Mouse (Mus musculus): Measurements from ENCODE around the gene Nyap2. TPM values are rescaled to one million over a fixed set of nuclear protein-coding genes. Genes with fewer than 3 reads are reported as not detected.
A peak's percentile ranks its signal among the peaks of the same experiment; 100 is the strongest.

The Nyap2 gene
- polyA plus RNA-seq, 1 experiment from 2014 or later: 0.19 TPM

GRCm38 (mm10) chr1:81301661-81302060, 224.9 kb downstream of the Nyap2 start:
- no peak overlapping the region for H3K27ac ChIP-seq (replicated peaks)
- no peak for TF ChIP-seq EP300 (optimal IDR thresholded peaks at IDR 0.05)
- peak; percentile 69 for TF ChIP-seq CTCF (IDR thresholded peaks at IDR 0.05; ENCODE audit: low read depth)
- DNase-seq (ENCODE audit: low spot score) (peak; percentile 19), ATAC-seq (ENCODE audit: low FRiP score, low TSS enrichment) (no peak)
- H3K4me2 ChIP-seq (replicated peaks; ENCODE audit: low read depth): no peak overlapping the region
- no peaks in the 10 kb centered on the region for H3K36me3 ChIP-seq (ENCODE audit: control insufficient read depth, insufficient read depth, low read length)
- no peaks in the 10 kb centered on the region for H3K9me3 ChIP-seq (ENCODE audit: control insufficient read depth, low read length)
- no peaks in the 10 kb centered on the region for H3K27me3 ChIP-seq (ENCODE audit: control insufficient read depth, insufficient read depth, low read length)
- no peaks in the 10 kb centered on the region for H3K4me1 ChIP-seq (replicated peaks; ENCODE audit: control insufficient read depth, insufficient read depth)
- 10% methylated on average over 2 of the region's 2 CpGs for WGBS
- H3K4me3 ChIP-seq (ENCODE audit: low read depth, low read length): no peak overlapping the region
- H3K9ac ChIP-seq (ENCODE audit: low read length): no peak overlapping the region

DNA sequence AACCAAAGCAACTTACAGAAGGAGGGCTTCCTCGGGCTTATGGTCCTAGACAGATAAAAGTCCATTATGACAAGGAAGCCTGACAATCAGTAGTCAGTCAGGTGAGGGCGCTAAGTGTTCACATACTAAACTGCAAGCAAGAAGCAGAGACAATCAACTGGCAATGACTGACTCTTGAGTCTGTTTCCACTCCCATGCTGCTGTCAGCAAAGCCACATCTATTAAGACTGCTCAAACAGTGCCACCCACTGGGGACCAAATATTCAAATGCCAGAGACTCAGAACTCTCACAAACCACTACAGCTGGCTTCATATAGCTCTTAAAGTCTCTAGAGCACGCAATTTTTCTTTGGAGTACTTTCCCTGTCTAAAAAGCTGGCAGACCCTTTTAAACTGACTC, 226.6 kb downstream of the Nyap2 start:
- Histone ChIP-seq H3K4me1 (replicated peaks; ENCODE audit: control insufficient read depth, insufficient read depth) (no peaks in the 10 kb centered on the region), H3K36me3 (ENCODE audit: control insufficient read depth, insufficient read depth, low read length) (no peaks in the 10 kb centered on the region), H3K4me3 (ENCODE audit: low read depth, low read length) (no peak overlapping the region), H3K27ac (replicated peaks) (no peak overlapping the region), H3K9ac (ENCODE audit: low read length) (no peak overlapping the region), H3K4me2 (replicated peaks; ENCODE audit: low read depth) (no peak overlapping the region), H3K27me3 (ENCODE audit: control insufficient read depth, insufficient read depth, low read length) (no peaks in the 10 kb centered on the region), H3K9me3 (ENCODE audit: control insufficient read depth, low read length) (no peaks in the 10 kb centered on the region)
- 58% methylated on average over 3 of the region's 3 CpGs for WGBS
- DNase-seq (ENCODE audit: low spot score) (no peak), ATAC-seq (ENCODE audit: low FRiP score, low TSS enrichment) (no peak)
- TF ChIP-seq CTCF (IDR thresholded peaks at IDR 0.05; ENCODE audit: low read depth) (peak; percentile 22), EP300 (optimal IDR thresholded peaks at IDR 0.05) (no peak)

- TF ChIP-seq CTCF (IDR thresholded peaks at IDR 0.05; ENCODE audit: low read depth) (peak; percentile 53), EP300 (optimal IDR thresholded peaks at IDR 0.05) (no peak)
- no peaks in the 10 kb centered on the region for H3K36me3 ChIP-seq (ENCODE audit: control insufficient read depth, insufficient read depth, low read length)
- no peak overlapping the region for H3K4me2 ChIP-seq (replicated peaks; ENCODE audit: low read depth)
- no peaks in the 10 kb centered on the region for H3K9me3 ChIP-seq (ENCODE audit: control insufficient read depth, low read length)
- no peak overlapping the region for H3K9ac ChIP-seq (ENCODE audit: low read length)
- no peaks in the 10 kb centered on the region for H3K4me1 ChIP-seq (replicated peaks; ENCODE audit: control insufficient read depth, insufficient read depth)
- no peak overlapping the region for H3K4me3 ChIP-seq (ENCODE audit: low read depth, low read length)
- no peak overlapping the region for H3K27ac ChIP-seq (replicated peaks)
- no peak for ATAC-seq (ENCODE audit: low FRiP score, low TSS enrichment)
- DNase-seq (ENCODE audit: low spot score): no peak
- no peaks in the 10 kb centered on the region for H3K27me3 ChIP-seq (ENCODE audit: control insufficient read depth, insufficient read depth, low read length)
Observed at GRCm38 (mm10) chr1:81307407-81307806, 230.7 kb downstream of the Nyap2 start.

DNA sequence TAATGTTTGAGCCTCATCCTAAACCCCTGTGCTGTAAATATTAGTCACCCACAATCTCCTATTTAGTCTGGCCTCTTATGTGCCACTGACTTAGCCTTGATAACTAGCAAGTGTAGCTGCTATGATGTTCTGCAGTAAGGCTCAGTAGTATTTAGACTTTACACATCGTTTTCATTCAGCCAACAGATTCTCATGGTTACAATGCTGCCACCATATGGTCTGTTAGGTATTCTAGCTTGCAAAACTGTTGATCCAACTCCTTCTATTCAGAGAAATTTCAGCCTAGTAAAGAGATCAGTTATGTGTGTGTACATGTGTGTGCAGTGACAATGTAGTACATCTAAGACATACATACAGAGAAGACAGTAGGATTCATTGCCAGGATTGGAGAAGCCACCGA, 231.2 kb downstream of the Nyap2 start:
- Histone ChIP-seq H3K27me3 (ENCODE audit: control insufficient read depth, insufficient read depth, low read length) (no peaks in the 10 kb centered on the region), H3K4me2 (replicated peaks; ENCODE audit: low read depth) (no peak overlapping the region), H3K27ac (replicated peaks) (no peak overlapping the region), H3K36me3 (ENCODE audit: control insufficient read depth, insufficient read depth, low read length) (no peaks in the 10 kb centered on the region), H3K4me1 (replicated peaks; ENCODE audit: control insufficient read depth, insufficient read depth) (no peaks in the 10 kb centered on the region), H3K4me3 (ENCODE audit: low read depth, low read length) (no peak overlapping the region), H3K9ac (ENCODE audit: low read length) (no peak overlapping the region), H3K9me3 (ENCODE audit: control insufficient read depth, low read length) (no peaks in the 10 kb centered on the region)
- TF ChIP-seq CTCF (IDR thresholded peaks at IDR 0.05; ENCODE audit: low read depth) (peak; percentile 7; the same call in 1 of the 2 replicates), EP300 (optimal IDR thresholded peaks at IDR 0.05) (no peak)
- 54% methylated on average over 2 of the region's 2 CpGs for WGBS
- ATAC-seq (ENCODE audit: low FRiP score, low TSS enrichment): no peak
- DNase-seq (ENCODE audit: low spot score): no peak

GRCm38 (mm10) chr1:81310087-81310626, 233.4 kb downstream of the Nyap2 start:
- H3K27ac ChIP-seq (replicated peaks): no peak overlapping the region
- 0% methylated on average over 1 of the region's 1 CpGs for WGBS
- no peaks in the 10 kb centered on the region for H3K36me3 ChIP-seq (ENCODE audit: control insufficient read depth, insufficient read depth, low read length)
- H3K4me3 ChIP-seq (ENCODE audit: low read depth, low read length): no peak overlapping the region
- no peak overlapping the region for H3K4me2 ChIP-seq (replicated peaks; ENCODE audit: low read depth)
- H3K4me1 ChIP-seq (replicated peaks; ENCODE audit: control insufficient read depth, insufficient read depth): no peaks in the 10 kb centered on the region
- H3K9ac ChIP-seq (ENCODE audit: low read length): no peak overlapping the region
- no peak for ATAC-seq (ENCODE audit: low FRiP score, low TSS enrichment)
- H3K27me3 ChIP-seq (ENCODE audit: control insufficient read depth, insufficient read depth, low read length): no peaks in the 10 kb centered on the region
- DNase-seq (ENCODE audit: low spot score): peak; percentile 66
- peak; percentile 86 for TF ChIP-seq CTCF (IDR thresholded peaks at IDR 0.05; ENCODE audit: low read depth)
- TF ChIP-seq EP300 (optimal IDR thresholded peaks at IDR 0.05): no peak
- no peaks in the 10 kb centered on the region for H3K9me3 ChIP-seq (ENCODE audit: control insufficient read depth, low read length)

DNA sequence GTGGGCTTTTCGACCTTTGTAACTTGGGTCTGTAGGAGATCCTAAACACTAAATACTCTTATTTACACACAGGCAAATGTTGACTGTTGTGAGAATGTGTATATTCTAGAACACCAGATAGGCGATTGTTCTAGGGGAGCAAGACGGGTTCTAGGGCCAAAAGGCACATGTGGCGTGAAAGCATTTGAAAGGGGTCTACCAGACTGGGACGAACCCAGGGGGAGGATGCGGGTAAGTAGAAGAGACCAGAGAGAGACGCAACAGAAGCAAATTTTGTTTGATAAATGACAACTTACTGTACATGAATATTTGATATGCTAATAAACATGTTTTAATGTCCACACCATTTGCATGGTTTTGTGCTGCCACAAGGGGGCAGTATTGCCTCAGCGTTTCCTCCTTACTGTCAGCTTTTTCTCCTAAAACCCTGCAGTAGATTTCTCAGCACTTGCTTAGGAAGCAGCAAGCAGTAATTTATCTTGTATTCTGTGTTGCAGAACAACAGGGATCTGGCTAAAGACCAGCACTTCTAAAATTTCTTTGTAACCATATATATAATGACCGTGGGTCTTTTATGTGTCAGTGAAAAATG, 239.7 kb downstream of the Nyap2 start:
- Histone ChIP-seq H3K9ac (ENCODE audit: low read length) (no peak overlapping the region), H3K27ac (replicated peaks) (no peak overlapping the region), H3K4me3 (ENCODE audit: low read depth, low read length) (no peak overlapping the region), H3K4me1 (replicated peaks; ENCODE audit: control insufficient read depth, insufficient read depth) (no peaks in the 10 kb centered on the region), H3K9me3 (ENCODE audit: control insufficient read depth, low read length) (no peaks in the 10 kb centered on the region), H3K27me3 (ENCODE audit: control insufficient read depth, insufficient read depth, low read length) (no peaks in the 10 kb centered on the region), H3K4me2 (replicated peaks; ENCODE audit: low read depth) (no peak overlapping the region), H3K36me3 (ENCODE audit: control insufficient read depth, insufficient read depth, low read length) (no peaks in the 10 kb centered on the region)
- WGBS: 50% methylated on average over 9 of the region's 9 CpGs
- ATAC-seq (ENCODE audit: low FRiP score, low TSS enrichment): no peak; the same call in 1 of the 2 replicates
- DNase-seq (ENCODE audit: low spot score): peak; percentile 65
- TF ChIP-seq CTCF (IDR thresholded peaks at IDR 0.05; ENCODE audit: low read depth): peak; percentile 94
- no peak for TF ChIP-seq EP300 (optimal IDR thresholded peaks at IDR 0.05)

Measured in stomach, postnatal 0 days (tissue).